Mouse (Mus musculus) kidney, postnatal 0 days (tissue): ENCODE results near the gene Htr3b. TPM values are rescaled to one million over a fixed set of nuclear protein-coding genes. Genes with fewer than 3 reads are reported as not detected.

Experiments
- ATAC-seq: fragments of 200-750 bp; cut with Nextera tagmentation; replicated peaks from 2 replicates; pipeline ENCODE4 v1.8.0; 2017; ENCODE audit warnings: low read depth, moderate number of reproducible peaks, moderate TSS enrichment, moderate library complexity; ENCODE audit not compliant: low FRiP score
- DNase-seq: peaks from one replicate; pipeline ENCODE4 v3.0.0-alpha.2; 2016; ENCODE audit warnings: low spot score
- H3K27ac ChIP-seq: fragments of 300-500 bp; sonication (generic); 2 replicates; pipeline ENCODE4 v1.5.1; 2014; ENCODE audit warnings: mild to moderate bottlenecking
- H3K27me3 ChIP-seq: fragments of 300-500 bp; sonication (generic); 2 replicates; pipeline ENCODE4 v1.6.1; 2014; ENCODE audit warnings: low read length, mixed read lengths; ENCODE audit not compliant: insufficient read depth
- H3K36me3 ChIP-seq: fragments of 300-500 bp; sonication (generic); 2 replicates; pipeline ENCODE4 v1.6.1; 2014; ENCODE audit warnings: low read length, mixed read lengths; ENCODE audit not compliant: insufficient read depth
- H3K4me1 ChIP-seq: fragments of 300-500 bp; sonication (generic); replicated peaks from 2 replicates; pipeline ENCODE4 v1.6.1; 2014; ENCODE audit warnings: antibody characterized with exemption, low read length, mixed read lengths; ENCODE audit not compliant: insufficient read depth
- H3K4me2 ChIP-seq: fragments of 300-500 bp; sonication (generic); 2 replicates; pipeline ENCODE4 v1.6.1; 2014; ENCODE audit warnings: mild to moderate bottlenecking, low read length, moderate library complexity, mixed read lengths
- H3K4me3 ChIP-seq: fragments of 300-500 bp; sonication (generic); replicated peaks from 2 replicates; pipeline ENCODE4 v1.5.1; 2014; ENCODE audit warnings: low read depth, low read length
- H3K9ac ChIP-seq: fragments of 300-500 bp; sonication (generic); 2 replicates; pipeline ENCODE4 v1.6.1; 2014; ENCODE audit warnings: low read depth, low read length
- H3K9me3 ChIP-seq: fragments of 300-500 bp; sonication (generic); replicated peaks from 2 replicates; pipeline ENCODE4 v1.6.1; 2016; ENCODE audit warnings: low read length, inconsistent platforms, mixed read lengths
- CTCF ChIP-seq: IDR thresholded peaks from 2 replicates; pipeline ENCODE4 v1.5.1; 2016; ENCODE audit warnings: antibody characterized with exemption, low read depth, mild to moderate bottlenecking, moderate library complexity
- WGBS: fragments of 180-500 bp; shearing (Covaris S2); extraction: QIAGEN DNeasy Blood & Tissue Kit; methylation state at CpG from one replicate; pipeline ENCODE4 v1.1.7; 2014; 5-methylcytosine and 5-hydroxymethylcytosine counted together
- polyA plus RNA-seq: library from polyadenylated mRNA; unstranded; fragments of >200 nt; fragmentation: Nextera tagmentation; extraction: Ambion mirVana; gene quantifications from 2 replicates; pipeline ENCODE4 v1.2.1, GENCODE M21; 2015

The Htr3b gene
- polyA plus RNA-seq, 1 experiment from 2014 or later: 0.09 TPM

GRCm38 (mm10) chr9:48903766-48904165 lies 61.0 kb downstream of the Htr3b start:
- Histone ChIP-seq H3K9me3 (no peaks in the 10 kb centered on the region), H3K9ac (no peak overlapping the region), H3K36me3 (no peaks in the 10 kb centered on the region), H3K4me1 (no peaks in the 10 kb centered on the region), H3K27me3 (no peaks in the 10 kb centered on the region), H3K27ac (no peak overlapping the region), H3K4me2 (no peak overlapping the region), H3K4me3 (no peak overlapping the region)
- no peak for TF ChIP-seq CTCF
- no peak for DNase-seq
- WGBS: 64% methylated on average over 2 of the region's 2 CpGs
- no peak for ATAC-seq

- H3K9me3 ChIP-seq: no peaks in the 10 kb centered on the region
- no peak overlapping the region for H3K27ac ChIP-seq
- H3K4me1 ChIP-seq: no peaks in the 10 kb centered on the region
- H3K4me3 ChIP-seq: no peak overlapping the region
- no peak for TF ChIP-seq CTCF
- H3K9ac ChIP-seq: no peak overlapping the region
- H3K36me3 ChIP-seq: no peaks in the 10 kb centered on the region
- no peaks in the 10 kb centered on the region for H3K27me3 ChIP-seq
- H3K4me2 ChIP-seq: no peak overlapping the region
- ATAC-seq (no peak), DNase-seq (peak; percentile 80)
- WGBS: 18% methylated on average over 8 of the region's 8 CpGs
Measured at GRCm38 (mm10) chr9:48898551-48898950, 66.2 kb downstream of the Htr3b start.

- 21% methylated on average over 18 of the region's 18 CpGs for WGBS
- Histone ChIP-seq H3K4me2 (no peak overlapping the region), H3K9ac (no peak overlapping the region), H3K9me3 (no peaks in the 10 kb centered on the region), H3K4me1 (no peaks in the 10 kb centered on the region), H3K36me3 (no peaks in the 10 kb centered on the region), H3K4me3 (no peak overlapping the region), H3K27ac (no peak overlapping the region), H3K27me3 (no peaks in the 10 kb centered on the region)
- no peak for TF ChIP-seq CTCF
- DNase-seq (no peak), ATAC-seq (no peak)
Measured at GRCm38 (mm10) chr9:48895819-48896536, 68.8 kb downstream of the Htr3b start.

GRCm38 (mm10) chr9:48894755-48895154 lies 70.0 kb downstream of the Htr3b start:
- Histone ChIP-seq H3K4me3 (no peak overlapping the region), H3K9ac (no peak overlapping the region), H3K27ac (no peak overlapping the region), H3K4me2 (no peak overlapping the region), H3K36me3 (no peaks in the 10 kb centered on the region), H3K27me3 (no peaks in the 10 kb centered on the region), H3K4me1 (no peaks in the 10 kb centered on the region), H3K9me3 (no peaks in the 10 kb centered on the region)
- DNase-seq (no peak), ATAC-seq (no peak)
- no peak for TF ChIP-seq CTCF
- WGBS: 66% methylated on average over 6 of the region's 6 CpGs

GRCm38 (mm10) chr9:48893986-48894385 lies 70.8 kb downstream of the Htr3b start:
- DNase-seq (peak; percentile 81), ATAC-seq (no peak)
- H3K9me3 ChIP-seq: no peaks in the 10 kb centered on the region
- no peak overlapping the region for H3K27ac ChIP-seq
- H3K27me3 ChIP-seq: no peaks in the 10 kb centered on the region
- H3K4me2 ChIP-seq: no peak overlapping the region
- no peaks in the 10 kb centered on the region for H3K36me3 ChIP-seq
- WGBS: 22% methylated on average over 3 of the region's 3 CpGs
- no peak overlapping the region for H3K9ac ChIP-seq
- H3K4me1 ChIP-seq: no peaks in the 10 kb centered on the region
- H3K4me3 ChIP-seq: no peak overlapping the region
- TF ChIP-seq CTCF: peak; percentile 87

GRCm38 (mm10) chr9:48889093-48889492 lies 75.7 kb downstream of the Htr3b start:
- Histone ChIP-seq H3K4me3 (no peak overlapping the region), H3K9me3 (no peaks in the 10 kb centered on the region), H3K27me3 (no peaks in the 10 kb centered on the region), H3K27ac (no peak overlapping the region), H3K4me1 (no peaks in the 10 kb centered on the region), H3K36me3 (no peaks in the 10 kb centered on the region), H3K4me2 (no peak overlapping the region), H3K9ac (no peak overlapping the region)
- ATAC-seq (no peak), DNase-seq (no peak)
- WGBS: 84% methylated on average over 7 of the region's 7 CpGs
- TF ChIP-seq CTCF: no peak

Other genes with a start within 250 kb of the Htr3b start
- gene Zbtb16, start 128.8 kb downstream of the Htr3b start, polyA plus RNA-seq: 0.28 and 0.47 TPM in 2 replicates
- gene Htr3a, start 53.9 kb downstream of the Htr3b start, polyA plus RNA-seq: 0.28 and 0.46 TPM in 2 replicates
- 12.1 and 14.4 TPM in 2 replicates for gene Usp28, start 20.4 kb upstream of the Htr3b start, polyA plus RNA-seq
- gene Zw10, start 90.6 kb upstream of the Htr3b start, polyA plus RNA-seq: 19.1 and 21.4 TPM in 2 replicates
- 0.20 and 0.22 TPM in 2 replicates for gene Tmprss5, start 116.3 kb upstream of the Htr3b start, polyA plus RNA-seq